Mouse (Mus musculus) large intestine, adult 2 months (tissue): Measurements from ENCODE around the gene Vps33b. TPM values are rescaled to one million over a fixed set of nuclear protein-coding genes. Genes with fewer than 3 reads are reported as not detected.

ENCODE experiments used
- DNase-seq: peaks from one replicate; pipeline ENCODE4 v3.0.0-alpha.2; 2012; ENCODE audit warnings: low read depth, low spot score
- WGBS: fragments of 180-500 bp; shearing (Covaris S2); methylation state at CpG from one replicate; pipeline ENCODE4 v1.1.7; 2018; 5-methylcytosine and 5-hydroxymethylcytosine counted together
- polyA plus RNA-seq: library from polyadenylated mRNA; depleted of rRNA; stranded (reverse); fragments of >200 nt; gene quantifications from 2 replicates; pipeline ENCODE4 v1.2.3, GENCODE M21; 2012

Vps33b gene
- polyA plus RNA-seq, 1 experiment = 9.0 TPM

GRCm38 (mm10) chr7:80261372-80261990 is 8.0 kb upstream of the Vps33b start:
- DNase-seq = no peak
- WGBS = under 1% methylated on average over 32 of the region's 32 CpGs

GRCm38 (mm10) chr7:80264606-80265005 is 4.8 kb upstream of the Vps33b start:
- 89% methylated on average over 12 of the region's 12 CpGs for WGBS
- no peak for DNase-seq

GRCm38 (mm10) chr7:80267764-80268163 is 1.7 kb upstream of the Vps33b start:
- DNase-seq = no peak
- WGBS = 85% methylated on average over 1 of the region's 1 CpGs

- no peak for DNase-seq
- WGBS = under 1% methylated on average over 23 of the region's 23 CpGs
Measured at GRCm38 (mm10) chr7:80269751-80270255, 354 bp downstream of the Vps33b start.

GRCm38 (mm10) chr7:80273456-80273855 is 4.0 kb downstream of the Vps33b start:
- WGBS = 83% methylated on average over 2 of the region's 2 CpGs
- DNase-seq = no peak

- WGBS = 92% methylated on average over 4 of the region's 4 CpGs
- DNase-seq = no peak
Measured at GRCm38 (mm10) chr7:80276374-80276773, 6.9 kb downstream of the Vps33b start.

- WGBS = 87% methylated on average over 10 of the region's 10 CpGs
Measured at GRCm38 (mm10) chr7:80280032-80280431, 10.6 kb downstream of the Vps33b start.

GRCm38 (mm10) chr7:80280998-80281397 is 11.5 kb downstream of the Vps33b start:
- no peak for DNase-seq
- 92% methylated on average over 2 of the region's 2 CpGs for WGBS

More at GRCm38 (mm10) chr7:80280032-80280431, 10.6 kb downstream of the Vps33b start:
- no peak for DNase-seq

- DNase-seq = no peak
- WGBS = 84% methylated on average over 3 of the region's 3 CpGs
Measured at GRCm38 (mm10) chr7:80281646-80282045, 12.2 kb downstream of the Vps33b start.

- DNase-seq = no peak
- WGBS = 79% methylated on average over 3 of the region's 3 CpGs
Measured at GRCm38 (mm10) chr7:80283226-80283918, 13.9 kb downstream of the Vps33b start.

GRCm38 (mm10) chr7:80284391-80284790 is 14.9 kb downstream of the Vps33b start:
- WGBS = 65% methylated on average over 5 of the region's 5 CpGs
- no peak for DNase-seq

GRCm38 (mm10) chr7:80285725-80286124 is 16.3 kb downstream of the Vps33b start:
- DNase-seq = no peak
- WGBS = 88% methylated on average over 6 of the region's 6 CpGs

- 78% methylated on average over 10 of the region's 10 CpGs for WGBS
- DNase-seq = no peak
Measured at GRCm38 (mm10) chr7:80287736-80288135, 18.3 kb downstream of the Vps33b start.

- WGBS = under 1% methylated on average over 52 of the region's 52 CpGs
- DNase-seq = peak; percentile 81
Measured at GRCm38 (mm10) chr7:80294062-80294763, 24.8 kb downstream of the Vps33b start, which contains the start of gene Prc1. Gene Prc1, plus strand, starts transcription at chr7:80294450.

GRCm38 (mm10) chr7:80294764-80295648 is 25.6 kb downstream of the Vps33b start:
- DNase-seq = no peak
- 4% methylated on average over 37 of the region's 37 CpGs for WGBS

- no peak for DNase-seq
- 75% methylated on average over 6 of the region's 6 CpGs for WGBS
Measured at GRCm38 (mm10) chr7:80296462-80296861, 27.0 kb downstream of the Vps33b start.

GRCm38 (mm10) chr7:80297041-80297440 is 27.6 kb downstream of the Vps33b start:
- DNase-seq = no peak
- WGBS = 74% methylated on average over 3 of the region's 3 CpGs

GRCm38 (mm10) chr7:80298754-80299153 is 29.3 kb downstream of the Vps33b start:
- no peak for DNase-seq
- WGBS = 84% methylated on average over 4 of the region's 4 CpGs

- 41% methylated on average over 3 of the region's 3 CpGs for WGBS
- no peak for DNase-seq
Measured at GRCm38 (mm10) chr7:80299568-80299967, 30.1 kb downstream of the Vps33b start.
